ENCODE assay signal across 8 mouse cellular contexts in genomic region chr4:97575447-97575846, GRCm38 (mm10).
A peak's percentile ranks its signal among the peaks of the same experiment; 100 is the strongest.
DNase-seq lines count a peak whose midpoint lies in the region; ATAC-seq and TF ChIP-seq lines count a peak whose summit lies in the region.

No protein-coding gene starts in this region.

- no peaks in the 10 kb centered on the region for H3K9me3 ChIP-seq in midbrain, embryonic 13.5 days
- H3K9me3 ChIP-seq in midbrain, embryonic 11.5 days (ENCODE audit: control insufficient read depth, low read length): no peaks in the 10 kb centered on the region
- H3K9me3 ChIP-seq in limb, embryonic 13.5 days: no peaks in the 10 kb centered on the region
- H3K9me3 ChIP-seq in intestine, embryonic 15.5 days: no peaks in the 10 kb centered on the region

- H3K36me3 ChIP-seq in midbrain, embryonic 13.5 days: no peaks in the 10 kb centered on the region
- no peaks in the 10 kb centered on the region for H3K36me3 ChIP-seq in midbrain, embryonic 11.5 days (ENCODE audit: control insufficient read depth, insufficient read depth, low read length)
- no peaks in the 10 kb centered on the region for H3K36me3 ChIP-seq in limb, embryonic 13.5 days
- H3K36me3 ChIP-seq in intestine, embryonic 15.5 days: no peaks in the 10 kb centered on the region
- H3K36me3 ChIP-seq in kidney, adult 2 months (ENCODE audit: control insufficient read depth, insufficient read depth, low read length): no peaks in the 10 kb centered on the region

- no peak overlapping the region for H3K9ac ChIP-seq in midbrain, embryonic 13.5 days (replicated peaks)
- H3K9ac ChIP-seq in midbrain, embryonic 11.5 days (ENCODE audit: low read length): no peak overlapping the region
- no peak overlapping the region for H3K9ac ChIP-seq in limb, embryonic 13.5 days
- H3K9ac ChIP-seq in intestine, embryonic 15.5 days: no peak overlapping the region

- 0 out of 2 replicates have a peak, but pooled peaks have one; percentile 30 for ATAC-seq in midbrain, embryonic 13.5 days
- no peak for ATAC-seq in midbrain, embryonic 11.5 days (ENCODE audit: low FRiP score)
- peak; percentile 84 for ATAC-seq in limb, embryonic 13.5 days (ENCODE audit: low FRiP score, low read depth)
- ATAC-seq in intestine, embryonic 15.5 days: no peak

- no peak overlapping the region for H3K4me2 ChIP-seq in midbrain, embryonic 13.5 days (replicated peaks)
- H3K4me2 ChIP-seq in midbrain, embryonic 11.5 days: no peak overlapping the region
- H3K4me2 ChIP-seq in limb, embryonic 13.5 days (replicated peaks): no peak overlapping the region; the same call in 1 of the 2 replicates
- no peak overlapping the region for H3K4me2 ChIP-seq in intestine, embryonic 15.5 days (replicated peaks)

- H3K4me3 ChIP-seq in midbrain, embryonic 13.5 days (replicated peaks): no peak overlapping the region
- H3K4me3 ChIP-seq in midbrain, embryonic 11.5 days (ENCODE audit: low read depth, low read length): no peak overlapping the region
- H3K4me3 ChIP-seq in limb, embryonic 13.5 days: no peak overlapping the region
- no peak overlapping the region for H3K4me3 ChIP-seq in intestine, embryonic 15.5 days (replicated peaks)
- no peak overlapping the region for H3K4me3 ChIP-seq in kidney, adult 2 months (ENCODE audit: insufficient read depth, low read depth, low read length)

- no peak for TF ChIP-seq CTCF in kidney, adult 2 months (conservative IDR thresholded peaks at IDR 0.05; ENCODE audit: insufficient read depth, insufficient read length, low read depth, low read length)

- TF ChIP-seq POLR2A in kidney, adult 2 months (IDR thresholded peaks at IDR 0.05; ENCODE audit: low read depth, low read length): no peak

- DNase-seq in midbrain, embryonic 11.5 days (ENCODE audit: low spot score, missing footprints): no peak
- peak; percentile 41 to 48 for DNase-seq in frontal cortex, postnatal 10 days (ENCODE audit: low spot score in 2 of 2)
- DNase-seq in testis, postnatal 14 days (ENCODE audit: low spot score): no peak
- no peak for DNase-seq in adipocyte (ENCODE audit: low spot score)
- no peak for DNase-seq in kidney, adult 2 months

- no peaks in the 10 kb centered on the region for H3K27me3 ChIP-seq in midbrain, embryonic 13.5 days
- H3K27me3 ChIP-seq in midbrain, embryonic 11.5 days (ENCODE audit: control insufficient read depth, insufficient read depth, low read length): no peaks in the 10 kb centered on the region
- 0 out of 2 replicates have a peak, but pooled peaks cover 4% of the 10 kb centered on the region for H3K27me3 ChIP-seq in limb, embryonic 13.5 days
- H3K27me3 ChIP-seq in intestine, embryonic 15.5 days (replicated peaks): no peaks in the 10 kb centered on the region
- H3K27me3 ChIP-seq in kidney, adult 2 months (replicated peaks; ENCODE audit: control insufficient read depth, insufficient read depth, low read length): no peaks in the 10 kb centered on the region

- H3K4me1 ChIP-seq in midbrain, embryonic 13.5 days (replicated peaks): 0 out of 2 replicates have a peak, but pooled peaks cover 18% of the 10 kb centered on the region
- no peaks in the 10 kb centered on the region for H3K4me1 ChIP-seq in midbrain, embryonic 11.5 days (ENCODE audit: control insufficient read depth, insufficient read depth, low read length)
- peaks cover 42% of the 10 kb centered on the region for H3K4me1 ChIP-seq in limb, embryonic 13.5 days
- H3K4me1 ChIP-seq in intestine, embryonic 15.5 days (replicated peaks): no peaks in the 10 kb centered on the region
- no peaks in the 10 kb centered on the region for H3K4me1 ChIP-seq in kidney, adult 2 months (ENCODE audit: control insufficient read depth, insufficient read depth, low read length)

- H3K27ac ChIP-seq in midbrain, embryonic 13.5 days: no peak overlapping the region
- no peak overlapping the region for H3K27ac ChIP-seq in midbrain, embryonic 11.5 days (ENCODE audit: low read depth, low read length)
- H3K27ac ChIP-seq in limb, embryonic 13.5 days: no peak overlapping the region
- no peak overlapping the region for H3K27ac ChIP-seq in intestine, embryonic 15.5 days
- no peak overlapping the region for H3K27ac ChIP-seq in kidney, adult 2 months (ENCODE audit: insufficient read depth, low read depth, low read length)

- 48% methylated on average over 5 of the region's 5 CpGs for WGBS in midbrain, embryonic 13.5 days
- WGBS in midbrain, embryonic 11.5 days: 49% methylated on average over 5 of the region's 5 CpGs
- WGBS in limb, embryonic 13.5 days: 4% methylated on average over 5 of the region's 5 CpGs
- 22% methylated on average over 5 of the region's 5 CpGs for WGBS in intestine, embryonic 15.5 days
- WGBS in kidney, adult 2 months: 47% methylated on average over 5 of the region's 5 CpGs

Comparison
In these comparisons a context has a peak if more than half of its experiments do, and no peak if none do; other contexts are left out.
1. ATAC-seq: peak in midbrain, embryonic 13.5 days (single experiment) and limb, embryonic 13.5 days (single experiment); none in midbrain, embryonic 11.5 days (single experiment) and intestine, embryonic 15.5 days (single experiment).
2. DNase-seq: peak in frontal cortex, postnatal 10 days (2 of 2); none in midbrain, embryonic 11.5 days (single experiment), testis, postnatal 14 days (single experiment), adipocyte (single experiment) and kidney, adult 2 months (single experiment).